Mouse (Mus musculus) embryonic facial prominence, embryonic 12.5 days (tissue): Measurements from ENCODE around the gene Sord. TPM values are rescaled to one million over a fixed set of nuclear protein-coding genes. Genes with fewer than 3 reads are reported as not detected.

ENCODE experiments used
- ATAC-seq: fragments of 200-750 bp; cut with Nextera tagmentation; 2 replicates; pipeline ENCODE4 v1.8.0; 2017; ENCODE audit not compliant: insufficient number of reproducible peaks, insufficient read depth, low FRiP score, low TSS enrichment
- H3K27ac ChIP-seq: fragments of 300-500 bp; sonication (generic); 2 replicates; pipeline ENCODE4 v1.5.1; 2016; ENCODE audit warnings: mild to moderate bottlenecking
- H3K27me3 ChIP-seq: fragments of 300-500 bp; sonication (generic); 2 replicates; pipeline ENCODE4 v1.6.1; 2016; ENCODE audit warnings: mild to moderate bottlenecking, moderate library complexity
- H3K36me3 ChIP-seq: fragments of 300-500 bp; sonication (generic); 2 replicates; pipeline ENCODE4 v1.6.1; 2016; ENCODE audit warnings: mild to moderate bottlenecking
- H3K4me1 ChIP-seq: fragments of 300-500 bp; sonication (generic); 2 replicates; pipeline ENCODE4 v1.6.1; 2016
- H3K4me2 ChIP-seq: fragments of 300-500 bp; sonication (generic); replicated peaks from 2 replicates; pipeline ENCODE4 v1.6.1; 2016; ENCODE audit warnings: mild to moderate bottlenecking, moderate library complexity
- H3K4me3 ChIP-seq: fragments of 300-500 bp; sonication (generic); 2 replicates; pipeline ENCODE4 v1.5.1; 2016; ENCODE audit warnings: mild to moderate bottlenecking
- H3K9ac ChIP-seq: fragments of 300-500 bp; sonication (generic); 2 replicates; pipeline ENCODE4 v1.6.1; 2016; ENCODE audit warnings: mild to moderate bottlenecking, moderate library complexity
- H3K9me3 ChIP-seq: fragments of 300-500 bp; sonication (generic); 2 replicates; pipeline ENCODE4 v1.6.1; 2016; ENCODE audit warnings: mild to moderate bottlenecking, moderate library complexity
- WGBS: fragments of 180-500 bp; shearing (Covaris S2); methylation state at CpG from one replicate; pipeline ENCODE4 v1.1.7; 2016; 5-methylcytosine and 5-hydroxymethylcytosine counted together
- polyA plus RNA-seq: library from polyadenylated mRNA; unstranded; fragments of >200 nt; fragmentation: Nextera tagmentation; extraction: Ambion mirVana; gene quantifications from 2 replicates; pipeline ENCODE4 v1.2.1, GENCODE M21; 2016

Gene Sord
- polyA plus RNA-seq, 1 experiment from 2014 or later = 24.9 TPM

DNA sequence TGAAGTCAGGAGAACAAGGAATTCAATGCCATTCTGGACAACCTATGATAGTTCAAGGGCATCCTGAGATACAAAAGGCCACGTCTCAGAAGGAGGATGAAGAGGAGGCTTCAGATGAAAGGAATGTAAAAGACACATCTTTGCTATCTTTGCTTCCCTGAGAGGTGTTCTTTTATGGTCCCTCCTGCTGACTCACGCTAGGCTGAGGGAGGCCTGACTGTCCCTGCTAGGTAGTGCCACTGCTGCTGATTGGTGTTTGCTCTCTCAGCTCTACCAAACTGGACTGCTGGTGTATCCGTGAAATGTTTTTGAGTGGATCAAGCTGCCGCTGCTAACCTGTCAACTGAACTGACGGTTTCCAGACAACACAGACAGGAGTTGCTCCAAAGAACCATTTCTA lies 12.8 kb upstream of the Sord start:
- no peaks in the 10 kb centered on the region for H3K27me3 ChIP-seq
- no peaks in the 10 kb centered on the region for H3K36me3 ChIP-seq
- H3K9me3 ChIP-seq = no peaks in the 10 kb centered on the region
- H3K4me2 ChIP-seq = no peak overlapping the region
- H3K4me1 ChIP-seq = no peaks in the 10 kb centered on the region
- no peak overlapping the region for H3K9ac ChIP-seq
- no peak overlapping the region for H3K4me3 ChIP-seq
- H3K27ac ChIP-seq = no peak overlapping the region
- WGBS = 53% methylated on average over 5 of the region's 5 CpGs
- no peak for ATAC-seq

GRCm38 (mm10) chr2:122222272-122222671 lies 12.3 kb upstream of the Sord start:
- Histone ChIP-seq H3K9ac (no peak overlapping the region), H3K27me3 (no peaks in the 10 kb centered on the region), H3K9me3 (no peaks in the 10 kb centered on the region), H3K36me3 (no peaks in the 10 kb centered on the region), H3K27ac (no peak overlapping the region), H3K4me3 (no peak overlapping the region), H3K4me1 (no peaks in the 10 kb centered on the region), H3K4me2 (no peak overlapping the region)
- WGBS = 87% methylated on average over 5 of the region's 5 CpGs
- no peak for ATAC-seq

DNA sequence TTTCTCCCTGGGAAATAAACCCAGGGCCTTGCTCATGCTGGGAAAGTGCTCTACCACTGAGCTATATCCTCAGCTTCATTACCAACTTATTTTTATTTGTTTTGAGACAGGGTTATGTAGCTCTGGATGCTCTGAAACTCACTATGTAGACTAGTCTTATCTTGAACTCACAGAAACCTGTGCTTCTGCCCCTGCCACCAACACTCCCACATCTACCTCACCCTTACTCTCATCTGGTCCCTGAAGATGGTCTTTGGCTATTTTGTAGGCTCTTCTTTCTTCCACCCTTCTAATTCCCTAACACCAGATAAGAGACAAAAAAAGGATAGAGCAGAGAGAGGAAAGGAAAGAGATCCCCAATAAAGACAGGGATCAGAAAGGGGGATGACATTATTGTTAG lies 10.9 kb upstream of the Sord start:
- no peak overlapping the region for H3K4me3 ChIP-seq
- H3K4me2 ChIP-seq = no peak overlapping the region
- H3K27ac ChIP-seq = no peak overlapping the region
- H3K9ac ChIP-seq = no peak overlapping the region
- ATAC-seq = no peak
- H3K27me3 ChIP-seq = no peaks in the 10 kb centered on the region
- H3K4me1 ChIP-seq = no peaks in the 10 kb centered on the region
- no peaks in the 10 kb centered on the region for H3K36me3 ChIP-seq
- no peaks in the 10 kb centered on the region for H3K9me3 ChIP-seq

DNA sequence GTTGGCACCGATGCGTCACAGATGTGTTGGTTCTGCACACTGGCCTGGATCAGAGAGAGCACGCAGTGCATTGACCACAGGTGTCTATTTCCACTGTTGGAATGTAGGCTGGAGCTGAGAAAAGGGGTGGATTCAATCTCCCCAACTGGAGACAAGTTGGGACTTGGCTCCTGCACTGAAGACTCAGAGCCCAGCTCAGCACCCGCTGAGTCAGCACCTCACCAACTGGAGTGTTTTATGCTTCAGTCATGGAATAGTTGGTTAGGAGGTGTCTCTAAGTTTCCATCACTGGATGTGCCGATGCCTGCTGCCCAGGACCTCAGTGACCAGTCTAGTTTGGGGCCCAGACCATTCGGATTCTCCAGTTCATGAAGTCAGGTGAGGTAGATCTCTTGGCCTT lies 4.2 kb upstream of the Sord start:
- 78% methylated on average over 6 of the region's 6 CpGs for WGBS
- Histone ChIP-seq H3K4me1 (no peaks in the 10 kb centered on the region; the same call in 1 of the 2 replicates), H3K36me3 (no peaks in the 10 kb centered on the region), H3K9ac (no peak overlapping the region), H3K4me3 (no peak overlapping the region), H3K4me2 (no peak overlapping the region), H3K9me3 (no peaks in the 10 kb centered on the region), H3K27ac (no peak overlapping the region), H3K27me3 (no peaks in the 10 kb centered on the region)
- ATAC-seq = no peak

DNA sequence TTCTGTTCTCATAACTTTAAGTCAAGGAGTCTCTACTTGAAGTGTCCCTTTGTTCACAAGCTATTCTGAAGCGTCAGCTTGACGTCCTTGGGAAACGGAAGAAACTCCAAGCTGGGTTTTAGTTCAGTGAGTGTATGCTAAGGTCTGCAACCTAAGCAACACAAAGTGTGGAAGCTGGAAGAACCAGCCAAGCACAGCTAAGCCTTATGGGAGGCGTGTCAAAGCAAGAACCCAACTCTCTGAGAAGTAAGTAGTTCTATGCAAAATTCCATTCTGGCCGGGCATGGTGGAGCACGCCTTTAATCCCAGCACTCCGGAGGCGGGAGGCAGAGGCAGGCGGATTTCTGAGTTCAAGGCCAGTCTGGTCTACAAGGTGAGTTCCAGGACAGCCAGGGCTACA lies 2.9 kb upstream of the Sord start:
- Histone ChIP-seq H3K27me3 (no peaks in the 10 kb centered on the region), H3K27ac (no peak overlapping the region), H3K9ac (no peak overlapping the region), H3K4me2 (no peak overlapping the region), H3K9me3 (no peaks in the 10 kb centered on the region), H3K4me1 (no peaks in the 10 kb centered on the region; the same call in 1 of the 2 replicates), H3K4me3 (no peak overlapping the region), H3K36me3 (no peaks in the 10 kb centered on the region)
- WGBS = 79% methylated on average over 9 of the region's 9 CpGs
- ATAC-seq = no peak

DNA sequence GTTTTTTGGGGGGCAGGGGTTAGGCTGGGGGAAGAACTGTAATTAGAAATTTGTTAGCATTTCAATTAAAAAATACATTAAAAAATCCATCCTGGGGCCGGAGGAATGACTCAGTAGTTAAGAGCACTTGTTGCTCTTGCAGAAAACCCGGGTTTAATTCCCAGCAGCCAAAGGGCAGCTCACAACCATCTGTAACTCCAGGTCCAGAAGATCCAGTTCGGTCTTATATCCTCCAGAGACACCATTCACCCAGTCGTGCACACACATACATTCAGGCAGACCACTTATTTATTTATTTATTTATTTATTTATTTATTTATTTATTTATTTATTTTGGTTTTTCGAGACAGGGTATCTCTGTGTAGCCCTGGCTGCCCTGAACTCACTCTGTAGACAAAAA lies 1.2 kb upstream of the Sord start:
- no peaks in the 10 kb centered on the region for H3K9me3 ChIP-seq
- H3K9ac ChIP-seq = no peak overlapping the region
- no peaks in the 10 kb centered on the region for H3K36me3 ChIP-seq
- H3K27ac ChIP-seq = no peak overlapping the region
- H3K4me2 ChIP-seq = peak overlapping the region; percentile 90; the same call in 1 of the 2 replicates
- H3K27me3 ChIP-seq = no peaks in the 10 kb centered on the region
- no peak for ATAC-seq
- H3K4me3 ChIP-seq = no peak overlapping the region
- 52% methylated on average over 5 of the region's 5 CpGs for WGBS
- H3K4me1 ChIP-seq = no peaks in the 10 kb centered on the region; the same call in 1 of the 2 replicates

DNA sequence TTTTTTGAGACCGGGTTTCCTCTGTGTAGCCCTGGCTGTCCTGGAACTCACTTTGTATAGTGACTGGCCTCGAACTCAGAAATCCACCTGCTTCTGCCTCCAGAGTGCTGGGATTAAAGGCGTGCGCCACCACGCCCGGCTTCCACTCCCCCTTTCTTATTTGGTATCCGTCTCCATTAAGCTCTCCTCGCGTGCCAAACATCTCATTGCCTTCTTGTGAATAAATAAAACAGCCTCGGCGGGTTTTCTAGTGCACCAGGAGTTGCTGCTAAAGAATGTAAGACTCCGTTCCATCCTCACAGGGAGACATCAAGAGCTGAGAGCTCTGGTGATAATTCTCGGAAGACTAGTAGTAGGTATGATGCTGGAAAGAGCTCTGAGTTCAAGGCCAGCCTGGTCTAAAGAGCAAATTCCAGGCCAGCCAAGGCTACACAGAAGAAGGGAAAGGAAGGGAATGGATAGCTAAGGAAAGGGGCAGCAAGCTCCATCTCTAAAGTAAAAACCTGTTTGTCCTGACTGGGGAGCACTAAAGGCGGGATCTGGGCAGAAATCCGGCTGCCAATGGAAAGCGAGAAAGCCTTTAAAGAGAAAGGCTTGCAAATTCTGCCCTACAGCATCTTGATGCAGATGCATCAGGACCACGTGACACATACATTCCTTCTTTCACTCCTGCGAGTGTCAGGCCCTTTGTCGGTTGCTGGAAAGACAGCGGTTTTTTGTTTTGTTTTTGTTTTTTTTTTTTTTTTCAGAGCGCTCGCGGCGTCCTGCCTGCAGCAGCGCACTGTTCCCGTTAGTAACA lies 591 bp upstream of the Sord start:
- Histone ChIP-seq H3K4me3 (peak overlapping the region; percentile 47), H3K36me3 (no peaks in the 10 kb centered on the region), H3K4me2 (peak overlapping the region; percentile 90), H3K27ac (peak overlapping the region; percentile 72), H3K4me1 (no peaks in the 10 kb centered on the region; the same call in 1 of the 2 replicates), H3K9ac (peak overlapping the region; percentile 31), H3K9me3 (no peaks in the 10 kb centered on the region), H3K27me3 (no peaks in the 10 kb centered on the region)
- WGBS = 5% methylated on average over 26 of the region's 26 CpGs
- ATAC-seq = no peak

- Histone ChIP-seq H3K4me2 (peak overlapping the region; percentile 90), H3K9ac (no peak overlapping the region), H3K27ac (no peak overlapping the region), H3K4me3 (peak overlapping the region; percentile 47; the same call in 1 of the 2 replicates), H3K36me3 (no peaks in the 10 kb centered on the region), H3K27me3 (no peaks in the 10 kb centered on the region), H3K4me1 (no peaks in the 10 kb centered on the region; the same call in 1 of the 2 replicates), H3K9me3 (no peaks in the 10 kb centered on the region)
- 81% methylated on average over 2 of the region's 2 CpGs for WGBS
- no peak for ATAC-seq
Observed at GRCm38 (mm10) chr2:122235425-122235824, 876 bp downstream of the Sord start.

GRCm38 (mm10) chr2:122236321-122236720 lies 1.8 kb downstream of the Sord start:
- no peak overlapping the region for H3K4me2 ChIP-seq
- no peaks in the 10 kb centered on the region for H3K27me3 ChIP-seq
- no peaks in the 10 kb centered on the region for H3K9me3 ChIP-seq

DNA sequence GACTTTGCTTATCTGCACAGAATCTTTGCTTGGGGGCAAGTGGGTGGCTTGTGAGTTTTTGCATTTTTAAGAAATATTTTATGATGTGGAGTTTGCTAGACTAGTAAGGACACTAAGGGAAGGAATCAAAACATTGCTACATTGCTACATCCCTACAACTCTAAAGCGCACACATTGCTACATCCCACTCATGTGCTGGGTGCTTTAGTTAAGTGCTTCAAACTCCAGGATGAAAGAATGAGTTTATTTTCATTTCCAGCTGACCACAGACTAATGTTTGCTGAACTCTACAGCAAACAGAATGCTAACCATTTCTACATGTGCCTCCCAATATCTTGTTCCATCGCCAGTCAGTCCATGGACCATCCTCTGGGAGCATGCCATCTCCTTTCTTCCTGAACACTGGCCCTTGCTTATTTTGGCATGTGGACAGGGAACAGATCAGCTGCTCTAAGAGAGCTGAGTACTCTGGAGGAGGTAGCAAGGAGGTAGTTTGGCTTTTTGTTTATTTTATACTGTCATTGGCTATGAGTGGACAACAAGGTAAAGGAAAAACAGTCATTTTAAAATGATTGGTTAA lies 3.4 kb downstream of the Sord start:
- H3K27me3 ChIP-seq = no peaks in the 10 kb centered on the region
- no peak overlapping the region for H3K4me2 ChIP-seq
- WGBS = 92% methylated on average over 2 of the region's 2 CpGs
- H3K9ac ChIP-seq = no peak overlapping the region
- no peaks in the 10 kb centered on the region; the same call in 1 of the 2 replicates for H3K4me1 ChIP-seq
- H3K27ac ChIP-seq = no peak overlapping the region
- H3K36me3 ChIP-seq = no peaks in the 10 kb centered on the region
- no peak overlapping the region for H3K4me3 ChIP-seq
- no peaks in the 10 kb centered on the region for H3K9me3 ChIP-seq
- no peak for ATAC-seq

More at GRCm38 (mm10) chr2:122236321-122236720, 1.8 kb downstream of the Sord start:
- H3K9ac ChIP-seq = no peak overlapping the region
- H3K4me3 ChIP-seq = no peak overlapping the region
- H3K4me1 ChIP-seq = no peaks in the 10 kb centered on the region; the same call in 1 of the 2 replicates
- no peak overlapping the region for H3K27ac ChIP-seq
- no peaks in the 10 kb centered on the region for H3K36me3 ChIP-seq
- no peak for ATAC-seq

- Histone ChIP-seq H3K4me3 (no peak overlapping the region), H3K4me1 (no peaks in the 10 kb centered on the region), H3K4me2 (no peak overlapping the region), H3K9me3 (no peaks in the 10 kb centered on the region), H3K27me3 (no peaks in the 10 kb centered on the region), H3K9ac (no peak overlapping the region), H3K27ac (no peak overlapping the region), H3K36me3 (no peaks in the 10 kb centered on the region)
- ATAC-seq = no peak
Observed at GRCm38 (mm10) chr2:122240735-122241134, 6.2 kb downstream of the Sord start.

GRCm38 (mm10) chr2:122241226-122241625 lies 6.7 kb downstream of the Sord start:
- Histone ChIP-seq H3K36me3 (no peaks in the 10 kb centered on the region), H3K9ac (no peak overlapping the region), H3K9me3 (no peaks in the 10 kb centered on the region), H3K27me3 (no peaks in the 10 kb centered on the region), H3K4me2 (no peak overlapping the region), H3K4me1 (no peaks in the 10 kb centered on the region), H3K27ac (no peak overlapping the region), H3K4me3 (no peak overlapping the region)
- WGBS = 80% methylated on average over 4 of the region's 4 CpGs
- no peak for ATAC-seq
